Mouse (Mus musculus) spleen, postnatal 14 days (tissue): ENCODE measurements around the gene Mllt1.
"Not testable (repeated sequence)": the region's sequence is repeated elsewhere in the genome, so short reads cannot be mapped to it uniquely, and the experiment has no call there.

Experiments
- DNase-seq, 2 experiments: peaks; one replicate each; pipeline ENCODE4 v3.0.0; 2021 to 2022; ENCODE audit warnings: low spot score in 2 of 2

Gene Mllt1

DNA sequence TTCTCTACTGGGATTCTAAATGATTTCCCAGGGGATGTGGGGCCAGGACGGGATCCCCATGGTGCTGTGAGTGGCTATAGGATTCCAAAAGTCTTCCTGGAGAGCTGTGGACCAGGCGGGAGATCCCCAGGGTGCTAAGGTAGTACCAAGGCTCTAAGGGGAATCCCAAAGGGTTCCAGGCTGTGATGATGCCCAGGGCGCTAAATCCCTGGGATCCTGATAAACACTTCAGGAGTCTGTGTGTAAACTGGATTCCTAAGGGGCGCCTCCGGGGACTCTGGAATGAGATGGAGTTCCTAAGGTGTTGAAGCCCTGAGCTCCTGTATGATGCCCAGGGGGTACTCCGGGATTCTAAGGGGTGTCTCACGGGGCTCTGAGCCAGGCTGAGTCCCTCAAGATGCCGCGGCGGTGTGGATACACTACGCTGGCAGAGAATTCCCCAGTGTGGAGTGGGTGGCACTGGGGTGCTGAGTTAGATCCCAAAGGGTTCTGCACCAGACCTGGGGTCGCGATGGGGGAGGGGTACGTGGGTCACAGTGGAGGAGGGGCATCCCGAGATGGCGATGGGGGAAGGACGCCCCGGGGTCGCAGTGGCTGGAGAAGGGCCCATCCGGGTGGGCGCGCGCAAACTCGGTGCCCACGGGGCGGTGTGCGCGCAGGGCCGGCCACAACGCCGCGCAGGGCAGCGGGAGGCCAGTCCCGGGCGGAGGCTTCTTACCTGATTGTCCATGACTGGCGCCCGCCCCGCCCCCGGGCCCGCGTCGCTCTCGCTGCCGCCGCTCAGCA lies 477 bp downstream of the Mllt1 start:
- no peak for DNase-seq

DNA sequence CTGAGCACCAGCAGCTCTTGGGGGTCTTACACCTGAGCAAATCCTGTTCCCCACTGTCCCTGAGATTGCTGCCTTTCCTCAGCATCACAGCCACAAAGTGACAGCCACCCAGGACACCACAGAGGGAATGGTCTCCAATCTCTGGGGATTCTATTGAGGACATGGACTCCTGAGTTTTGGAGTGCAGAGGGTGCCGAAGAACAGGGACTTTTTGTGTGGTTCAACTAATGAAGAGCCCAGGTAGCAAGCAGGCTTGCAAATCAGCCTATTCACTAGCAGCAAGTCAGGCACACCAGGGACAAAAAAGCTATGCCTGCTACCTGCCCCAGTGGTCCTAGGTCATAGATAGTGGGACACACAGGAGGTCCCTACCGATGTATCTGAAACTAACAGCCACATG lies 1.8 kb downstream of the Mllt1 start:
- DNase-seq = no peak

DNA sequence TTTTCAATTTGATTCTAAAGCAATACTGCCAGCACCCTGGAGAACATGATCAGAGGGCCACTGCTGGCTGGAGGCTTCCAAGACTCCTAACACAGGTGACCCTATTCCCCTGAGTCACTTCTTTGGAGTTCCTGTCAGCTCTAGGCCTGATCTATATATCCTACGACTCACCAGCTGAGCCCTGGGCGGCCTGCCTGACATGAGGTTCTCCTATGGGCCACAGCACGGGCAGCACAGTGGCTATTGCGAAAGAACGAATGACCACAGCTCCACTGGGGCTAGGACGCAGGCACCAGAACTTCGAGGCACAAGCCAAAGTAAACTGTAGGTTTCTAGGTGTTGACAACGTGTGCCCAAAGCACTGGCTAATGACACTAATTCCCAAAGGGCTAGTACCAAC lies 5.2 kb downstream of the Mllt1 start:
- DNase-seq = no peak

DNA sequence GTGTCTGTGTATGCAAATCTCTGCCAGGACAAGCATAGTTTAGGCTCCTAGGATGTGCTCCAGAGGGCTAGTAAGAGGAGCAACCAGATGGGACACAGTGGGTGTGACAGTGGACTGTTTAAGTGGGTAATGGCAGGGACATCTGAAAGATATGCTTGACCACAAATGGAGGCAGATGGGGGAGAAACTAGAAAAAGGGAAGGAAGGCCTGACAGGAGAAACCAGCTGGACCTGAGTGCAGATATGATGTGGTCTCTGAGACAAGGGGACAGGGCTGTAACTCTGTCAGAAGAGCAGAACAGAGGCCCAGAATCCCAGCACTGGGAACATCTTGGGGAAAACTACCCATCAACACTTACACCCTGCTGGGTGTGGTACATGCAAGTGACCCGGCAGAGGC lies 5.7 kb downstream of the Mllt1 start:
- DNase-seq = no peak

DNA sequence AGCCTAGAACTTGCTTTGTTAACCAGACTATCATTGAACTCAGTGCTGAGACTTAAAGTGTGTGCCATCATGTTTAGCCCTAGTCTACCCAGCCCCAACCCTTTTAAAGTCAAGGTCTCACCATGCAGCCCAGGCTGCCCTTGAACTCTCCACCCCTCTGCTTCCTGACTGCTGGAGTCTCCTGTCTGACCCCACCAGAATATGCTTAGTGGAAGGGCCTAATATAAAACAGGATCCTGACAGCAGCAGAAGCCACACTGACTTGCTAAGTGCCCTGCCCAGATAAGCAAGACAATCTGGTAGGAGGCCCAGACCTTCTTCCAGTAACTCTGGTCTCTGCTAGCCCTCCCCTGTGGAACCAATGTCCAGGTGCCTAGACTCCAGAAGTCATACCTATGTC lies 6.1 kb downstream of the Mllt1 start:
- no peak for DNase-seq

DNA sequence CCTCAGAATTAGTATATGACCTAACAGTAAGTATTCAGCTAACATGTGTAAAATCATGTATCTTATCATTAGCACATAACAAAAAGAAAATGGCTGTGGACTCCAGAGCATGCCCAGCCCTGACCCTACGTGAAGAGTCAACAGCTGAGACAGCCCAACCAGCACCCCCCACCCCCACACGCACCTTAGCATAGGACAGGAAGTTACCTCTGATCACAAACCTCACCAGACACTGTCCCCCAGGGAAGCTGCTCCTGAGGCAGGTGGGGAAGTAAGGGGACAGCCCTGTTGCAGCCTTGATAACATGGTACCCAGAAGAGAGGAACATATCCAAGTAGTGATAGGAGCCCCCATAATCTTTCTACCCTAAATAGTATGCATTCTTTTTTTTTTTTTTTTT lies 9.2 kb downstream of the Mllt1 start:
- peak in 1 of 2 experiments; percentile 4 for DNase-seq

DNA sequence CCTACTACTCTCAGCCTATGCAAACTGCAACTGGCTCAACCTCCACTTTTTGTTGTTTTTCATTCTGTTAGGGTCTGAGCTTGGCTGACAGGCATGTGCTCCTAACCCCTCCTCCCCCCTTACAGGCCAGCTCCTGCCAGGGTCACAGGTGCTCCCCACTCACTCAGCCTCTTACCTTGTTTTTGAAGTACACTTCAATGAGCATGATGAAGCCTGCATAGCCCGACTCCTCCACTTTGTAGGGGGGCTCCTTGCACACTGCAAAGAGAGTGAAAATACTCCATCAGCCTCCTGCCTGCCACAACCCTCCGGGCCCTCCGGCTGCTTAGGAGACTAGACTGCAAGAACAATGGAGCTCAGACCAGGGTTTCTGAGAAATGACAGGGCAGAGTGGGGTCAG lies 15.5 kb downstream of the Mllt1 start:
- no peak for DNase-seq

DNA sequence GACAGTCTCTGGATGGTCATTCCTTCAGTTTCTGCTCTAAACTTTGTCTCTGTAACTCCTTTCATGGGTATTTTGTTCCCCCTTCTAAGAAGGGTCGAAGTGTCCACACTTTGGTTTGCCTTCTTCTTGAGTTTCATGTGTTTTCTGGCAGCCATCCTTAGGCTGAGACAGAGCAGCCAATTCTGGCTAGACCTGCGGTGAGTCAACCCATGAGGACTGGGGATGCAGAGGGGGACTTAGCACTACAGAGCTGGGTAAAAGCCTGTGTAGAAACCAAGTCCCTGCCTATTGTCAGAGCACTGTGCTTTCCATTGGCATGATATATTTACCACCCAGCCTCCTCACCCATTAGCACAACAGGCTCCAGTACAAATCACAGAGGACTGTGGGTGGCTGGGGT lies 18.0 kb downstream of the Mllt1 start:
- DNase-seq = no peak

DNA sequence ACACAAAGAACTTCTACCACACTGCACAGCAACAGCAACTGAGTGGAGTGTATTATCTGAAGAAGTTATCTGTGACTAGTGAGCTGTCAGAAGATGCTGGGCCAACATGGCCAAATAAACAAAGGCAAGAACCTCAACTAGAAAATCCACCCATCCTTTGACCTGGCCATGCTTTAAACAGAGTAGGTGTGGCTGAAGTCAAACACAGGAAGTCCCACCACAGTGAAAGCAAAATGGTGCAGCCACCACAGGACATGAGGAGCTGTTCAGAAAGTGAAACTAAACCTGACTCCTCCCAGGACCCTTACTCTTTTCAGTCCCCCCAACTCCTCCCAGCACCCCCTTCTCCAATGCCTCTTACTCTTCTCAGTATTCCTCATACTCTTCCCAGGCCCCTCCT lies 21.8 kb downstream of the Mllt1 start:
- no peak for DNase-seq

DNA sequence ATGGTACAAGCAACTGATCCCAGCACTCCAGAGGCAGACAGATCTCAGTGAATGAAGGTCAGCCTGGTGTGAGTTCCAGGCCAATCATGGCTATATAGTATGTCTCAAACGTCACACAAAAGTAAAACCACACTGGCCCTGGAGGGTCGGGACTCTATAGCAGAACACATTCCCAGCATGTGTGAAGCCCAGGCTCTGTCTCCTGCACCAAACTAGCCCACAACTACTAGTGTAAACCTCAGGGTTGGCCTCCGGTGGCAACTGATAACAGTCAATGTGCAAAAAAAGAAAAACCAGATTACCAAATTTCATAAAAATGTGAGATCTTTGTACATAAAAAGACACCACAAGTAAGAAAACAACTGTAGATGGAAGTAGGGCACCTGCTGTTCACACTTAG lies 22.2 kb downstream of the Mllt1 start:
- DNase-seq = no peak

DNA sequence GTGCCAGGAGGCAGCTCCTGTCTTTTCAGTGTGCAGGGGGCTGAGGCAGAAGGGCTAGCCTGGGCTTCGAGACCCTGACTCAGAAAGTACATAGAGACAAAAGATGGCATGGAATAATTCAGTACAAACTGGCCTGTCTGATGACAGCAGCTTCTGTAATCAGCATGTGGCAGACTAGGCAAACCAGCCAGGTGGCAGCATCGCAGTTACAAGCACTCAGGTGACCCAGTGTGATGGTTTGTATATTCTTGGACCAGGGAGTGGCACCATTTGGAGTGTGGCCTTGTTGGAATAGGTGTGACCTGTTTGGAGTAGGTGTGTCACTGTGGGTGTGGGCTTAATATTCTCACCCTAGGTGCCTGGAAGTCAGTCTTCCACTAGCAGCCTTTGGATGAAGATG lies 25.5 kb downstream of the Mllt1 start:
- DNase-seq = not testable (repeated sequence)

DNA sequence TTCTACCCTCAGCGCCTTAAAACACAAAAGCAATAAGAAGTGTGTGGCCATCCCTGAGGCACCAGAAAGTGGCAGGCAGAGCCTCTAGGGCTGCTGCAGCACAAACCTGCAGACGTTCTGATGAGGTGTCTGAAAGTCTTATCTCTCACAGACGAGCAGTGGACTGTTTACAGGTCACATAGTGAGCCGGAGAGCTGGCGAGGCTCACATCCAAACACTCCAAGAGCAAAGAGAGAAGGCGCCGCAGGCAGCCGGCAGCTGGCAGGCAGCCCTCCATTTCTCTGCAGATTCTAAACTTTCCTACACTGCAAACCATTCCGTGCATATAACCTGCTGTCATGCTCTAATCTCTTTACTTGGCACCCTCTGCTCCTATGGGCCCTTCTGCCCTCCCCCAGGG lies 27.3 kb downstream of the Mllt1 start:
- DNase-seq = no peak

DNA sequence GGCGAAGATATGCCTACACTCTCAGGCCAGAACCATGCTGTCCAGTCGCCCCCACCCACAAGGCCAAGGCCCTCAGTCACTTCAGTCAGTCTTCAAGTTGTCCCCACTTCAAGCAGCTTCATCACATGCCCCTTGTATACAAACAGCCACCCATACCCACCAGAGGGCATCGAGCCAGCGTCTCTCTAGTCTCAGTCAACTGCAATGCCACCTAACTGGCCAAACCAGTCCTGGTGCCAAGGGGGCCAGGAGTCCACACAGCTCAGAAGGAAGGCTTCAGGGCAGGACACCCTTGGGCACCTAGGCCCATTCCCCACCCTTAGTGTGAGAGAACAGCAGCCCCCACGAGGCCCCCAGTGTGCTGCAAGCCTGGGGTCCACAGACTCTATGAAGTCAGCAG lies 28.1 kb downstream of the Mllt1 start:
- no peak for DNase-seq

DNA sequence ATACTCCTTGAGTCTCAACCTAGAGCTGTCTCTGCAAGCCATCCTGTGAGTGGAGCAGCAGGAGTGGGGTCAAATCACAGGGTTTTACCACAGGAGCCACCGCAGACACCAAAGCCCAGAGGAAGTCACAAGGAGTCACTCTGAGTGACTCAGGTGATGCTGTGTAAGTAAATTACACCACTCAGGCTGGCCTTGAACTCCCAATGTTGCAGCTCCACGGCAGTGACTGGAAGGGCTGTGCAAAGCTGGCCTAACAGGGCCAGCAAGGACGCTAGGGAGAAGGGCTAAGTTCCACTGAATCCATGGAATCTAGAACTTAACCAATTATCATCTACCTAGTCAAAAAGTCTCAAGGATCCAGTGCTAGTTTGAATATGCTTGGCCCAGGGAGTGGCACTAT lies 29.0 kb downstream of the Mllt1 start:
- no peak for DNase-seq

DNA sequence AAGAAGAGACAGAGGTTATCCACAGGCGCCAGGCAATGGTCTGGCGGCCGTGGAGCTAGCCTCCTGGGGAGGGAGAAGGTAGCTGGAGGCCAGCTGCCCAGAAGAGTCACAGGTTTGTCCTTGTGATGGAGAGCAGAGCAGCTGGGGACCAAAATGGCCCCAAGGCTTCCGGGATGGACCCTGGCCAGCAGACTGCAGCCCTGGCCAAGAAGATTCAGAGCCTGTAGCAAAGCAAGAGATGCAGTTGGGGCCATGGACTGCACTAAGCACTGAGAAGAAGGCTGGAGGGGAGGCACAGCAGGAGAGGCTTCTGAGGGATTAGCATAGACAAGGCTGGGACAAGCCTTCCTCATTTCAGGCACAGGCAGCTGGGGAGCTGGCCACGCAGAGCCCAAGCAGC lies 32.5 kb downstream of the Mllt1 start:
- no peak for DNase-seq

DNA sequence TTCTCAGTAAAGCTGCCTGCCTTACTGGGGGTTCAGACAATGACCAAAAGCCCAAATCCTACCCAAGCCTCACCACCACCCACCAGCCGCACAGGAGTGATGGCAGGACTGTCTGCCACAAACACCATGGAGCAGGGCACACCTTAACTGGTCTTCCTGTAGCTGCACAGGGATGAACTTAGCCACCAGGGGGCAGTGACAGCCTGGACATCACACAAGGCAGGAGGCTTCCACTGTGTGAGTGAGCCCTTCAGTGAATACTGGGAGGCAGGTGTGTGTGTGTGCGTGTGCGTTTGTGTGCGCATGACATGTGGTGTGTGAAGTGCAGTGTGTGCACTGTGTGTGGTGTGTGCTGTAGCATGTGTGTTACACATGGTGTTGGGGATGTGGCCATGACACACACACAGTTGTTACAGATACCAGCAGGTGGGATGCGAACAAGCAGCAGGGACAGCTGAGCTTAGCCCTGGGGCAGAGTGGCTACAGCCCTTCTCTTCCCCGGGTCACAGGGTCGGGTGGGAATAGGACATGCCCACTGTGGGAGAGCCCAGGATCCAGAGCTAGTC lies 37.5 kb downstream of the Mllt1 start:
- DNase-seq = peak; percentile 54 to 75

DNA sequence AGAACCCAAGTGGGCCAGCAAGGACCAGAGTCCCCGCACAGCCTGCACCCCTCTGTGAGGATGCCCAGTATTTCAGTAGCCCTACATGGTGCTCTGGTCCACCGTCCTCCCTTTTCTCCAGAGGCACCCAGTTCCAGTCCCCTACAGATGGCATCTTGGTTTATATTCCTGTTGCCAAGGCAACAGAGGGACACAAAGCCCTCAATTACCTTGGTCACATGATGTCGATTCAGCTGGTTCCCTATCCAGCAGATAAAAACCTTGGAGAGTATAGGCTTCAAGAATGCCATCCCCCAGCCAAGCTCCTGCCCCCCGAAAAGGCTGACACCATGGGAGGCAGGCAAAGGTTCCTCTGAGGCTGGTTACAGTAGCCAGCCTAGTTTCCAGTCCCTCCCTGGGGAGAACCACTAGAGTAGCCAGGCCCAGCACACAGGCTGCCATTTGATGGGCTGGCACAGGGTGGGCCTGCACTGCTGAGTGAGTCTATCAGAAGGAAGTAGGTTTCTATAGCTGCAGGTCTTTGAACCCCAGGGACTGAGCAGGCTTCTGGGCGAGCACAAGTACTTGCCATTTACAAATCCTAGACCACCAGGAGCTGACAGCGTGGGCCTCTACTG lies 38.6 kb downstream of the Mllt1 start:
- no peak for DNase-seq

DNA sequence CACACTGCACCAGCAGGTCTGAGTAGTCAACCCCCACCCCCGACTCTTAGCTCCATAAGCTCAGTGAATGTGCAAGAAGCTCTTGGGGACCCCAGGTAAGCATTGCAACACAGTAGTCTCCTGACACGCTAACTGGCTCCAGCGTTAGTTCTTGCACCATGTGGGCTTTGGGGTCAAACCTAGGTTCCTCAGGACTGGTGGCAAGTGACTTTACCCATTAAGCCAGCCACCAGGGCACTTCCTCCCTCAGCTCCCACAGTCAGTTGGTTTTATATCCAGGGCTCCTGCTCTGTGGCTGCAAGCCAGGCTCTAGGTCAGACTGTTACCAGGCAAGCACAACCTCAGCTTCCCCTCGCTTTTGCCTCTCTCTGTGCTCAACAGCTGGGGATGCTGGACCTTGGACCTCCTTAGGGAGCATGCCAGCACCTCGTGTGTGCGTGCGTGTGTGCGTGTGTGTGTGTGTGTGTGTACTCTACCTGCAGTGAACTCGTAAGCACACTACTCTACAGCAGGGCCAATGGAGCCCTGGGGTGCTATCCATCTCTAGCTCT lies 39.8 kb downstream of the Mllt1 start:
- DNase-seq = no peak

DNA sequence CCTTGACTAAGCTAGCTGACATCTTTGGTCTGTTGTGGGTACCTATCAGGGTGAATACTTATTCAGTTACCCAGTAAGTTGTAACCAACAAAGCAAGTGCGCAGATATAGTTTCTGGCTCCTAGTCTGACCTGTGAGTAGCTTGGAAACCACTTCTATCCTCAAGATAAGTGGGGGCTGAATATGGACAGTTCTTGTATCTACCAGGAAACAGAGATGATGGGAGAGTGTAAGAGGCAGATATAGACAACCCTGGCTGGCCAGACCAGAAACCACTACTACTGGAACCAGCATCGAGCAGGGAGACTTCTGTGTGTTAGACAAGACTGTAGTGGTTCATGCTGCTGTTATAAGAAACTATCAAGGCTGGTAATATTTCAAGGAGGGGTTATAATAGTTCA lies 45.2 kb downstream of the Mllt1 start:
- no peak for DNase-seq

DNA sequence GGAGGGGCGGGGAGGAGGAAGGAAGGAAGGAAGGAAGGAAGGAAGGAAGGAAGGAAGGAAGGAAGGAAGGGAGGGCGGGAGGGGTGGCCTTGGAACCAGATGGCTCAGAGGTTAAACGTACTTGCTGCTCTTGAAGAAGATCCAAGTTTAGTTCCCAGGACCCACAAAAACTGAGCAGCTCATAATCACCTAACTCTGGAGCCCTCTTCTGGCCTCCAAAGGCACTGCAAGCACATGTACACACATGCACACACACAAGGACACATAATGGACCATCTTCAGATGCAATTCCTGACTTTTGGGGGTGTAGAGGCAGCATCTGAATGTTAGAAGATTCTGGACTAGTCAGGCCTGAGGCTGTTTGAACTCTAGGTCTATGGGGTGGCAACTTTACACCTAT lies 47.2 kb downstream of the Mllt1 start:
- DNase-seq = no peak

DNA sequence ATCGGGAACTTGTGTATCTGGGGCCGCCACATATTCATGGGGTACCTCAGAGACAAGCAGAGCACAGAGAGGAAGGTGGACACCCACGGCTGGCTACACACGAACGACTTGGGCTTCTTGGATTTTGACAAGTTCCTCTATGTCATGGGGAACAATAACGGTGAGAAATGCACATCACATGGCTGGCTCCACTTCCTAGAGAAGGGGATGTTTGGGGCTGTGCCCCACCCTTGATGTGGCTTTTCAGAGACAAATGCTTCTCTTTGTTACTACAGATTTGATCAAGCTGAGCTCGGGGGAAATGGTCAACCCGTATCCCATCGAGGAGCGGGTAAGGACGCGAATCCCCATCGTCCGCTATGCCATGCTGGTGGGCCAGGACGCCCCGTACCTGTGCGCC lies 50.4 kb downstream of the Mllt1 start:
- no peak for DNase-seq

DNA sequence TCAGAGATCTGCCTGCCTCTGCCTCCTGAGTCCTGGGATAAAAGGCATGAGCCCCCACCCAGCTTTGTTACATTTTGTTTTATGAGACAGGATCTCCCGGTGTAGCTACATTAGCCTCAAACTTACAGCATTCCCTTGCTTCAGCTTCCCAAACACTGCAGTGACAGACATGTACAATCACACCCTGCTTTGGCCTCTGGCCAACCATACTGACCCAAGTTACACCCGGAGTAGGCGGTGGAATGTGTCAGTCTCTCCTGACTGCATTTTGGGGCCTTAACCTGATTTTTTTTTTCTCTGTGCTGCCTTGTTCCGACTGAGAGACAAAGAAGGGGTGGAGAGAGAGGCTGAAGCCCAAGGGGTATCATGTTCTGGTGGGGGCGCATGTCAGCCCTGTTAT lies 50.9 kb downstream of the Mllt1 start:
- no peak for DNase-seq

DNA sequence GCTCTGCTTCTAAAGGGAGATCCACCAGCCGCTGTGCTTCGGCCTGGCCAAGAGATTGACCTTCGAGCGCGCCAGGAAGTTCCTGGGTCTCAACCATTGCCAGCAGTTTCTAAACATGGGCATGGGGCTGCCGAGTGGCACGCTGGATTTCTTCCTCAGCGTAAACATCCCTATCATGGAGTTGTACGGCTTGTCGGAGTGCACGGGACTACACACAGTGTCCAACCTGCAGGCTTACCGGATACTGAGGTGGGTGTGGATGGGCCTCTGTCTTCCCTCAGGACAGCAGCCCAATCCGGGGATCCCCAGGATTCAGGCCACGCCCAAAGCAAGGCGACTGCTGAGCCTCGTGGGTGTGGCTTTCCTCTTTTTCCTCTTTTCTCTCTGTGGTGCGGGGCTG lies 51.6 kb downstream of the Mllt1 start:
- DNase-seq = no peak
